Mouse (Mus musculus): ENCODE results near the gene Tas2r143.

The Tas2r143 gene

GRCm38 (mm10) chr6:42398998-42399397 lies 1.0 kb upstream of the Tas2r143 start:
- DNase-seq: no peak

GRCm38 (mm10) chr6:42405134-42405533 lies 5.1 kb downstream of the Tas2r143 start, which contains the start of gene Tas2r135:
Gene Tas2r135 (plus strand): TSS chr6:42405434.
- DNase-seq: no peak

GRCm38 (mm10) chr6:42419443-42419842 lies 19.4 kb downstream of the Tas2r143 start:
- DNase-seq: no peak

- no peak for DNase-seq
Observed at GRCm38 (mm10) chr6:42421439-42421838, 21.4 kb downstream of the Tas2r143 start.

- no peak for DNase-seq
Observed at GRCm38 (mm10) chr6:42424472-42424871, 24.4 kb downstream of the Tas2r143 start.

GRCm38 (mm10) chr6:42426337-42426736 lies 26.3 kb downstream of the Tas2r143 start:
- DNase-seq: no peak

- no peak for DNase-seq
Observed at GRCm38 (mm10) chr6:42433554-42433953, 33.5 kb downstream of the Tas2r143 start.

GRCm38 (mm10) chr6:42434446-42434845 lies 34.4 kb downstream of the Tas2r143 start, which contains the start of gene Tas2r126:
Gene Tas2r126 (plus strand): TSS chr6:42434535.
- DNase-seq: no peak

- DNase-seq: no peak
Observed at GRCm38 (mm10) chr6:42435490-42435889, 35.5 kb downstream of the Tas2r143 start.

- DNase-seq: no peak
Observed at GRCm38 (mm10) chr6:42441395-42441794, 41.4 kb downstream of the Tas2r143 start.

- DNase-seq: no peak
Observed at GRCm38 (mm10) chr6:42444491-42444890, 44.5 kb downstream of the Tas2r143 start.

GRCm38 (mm10) chr6:42447381-42447780 lies 47.3 kb downstream of the Tas2r143 start:
- DNase-seq: no peak
